Mouse (Mus musculus) kidney, postnatal 36 days (tissue): ENCODE measurements around the gene Ip6k3.

Experiments
- DNase-seq, 2 experiments: peaks; one replicate each; pipeline ENCODE4 v3.0.0; 2021 to 2022; ENCODE audit warnings: mixed read lengths in 2 of 2

The Ip6k3 gene

GRCm38 (mm10) chr17:27151411-27151810 lies 16.2 kb downstream of the Ip6k3 start:
- peak in 1 of 2 experiments; percentile 68 for DNase-seq

DNA sequence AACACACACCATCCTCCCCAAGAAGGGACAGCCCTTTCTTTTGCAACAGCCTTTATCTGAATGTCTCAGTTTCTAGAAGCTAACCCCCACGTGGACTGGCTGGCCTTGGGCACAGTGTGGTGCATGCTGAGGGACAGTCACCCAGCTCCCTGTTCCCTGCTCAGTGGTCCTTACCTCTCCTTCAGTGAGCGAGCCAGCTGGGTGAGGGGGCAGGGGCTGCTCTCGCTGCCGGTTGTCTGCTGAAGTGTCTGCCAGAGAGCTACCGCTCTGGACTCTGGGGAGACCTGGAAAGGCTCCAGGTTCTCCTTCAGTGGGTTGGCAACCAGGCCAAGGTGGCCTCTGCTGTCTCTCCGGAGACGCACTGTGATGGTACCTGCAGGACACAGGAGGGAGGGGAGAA lies 16.7 kb downstream of the Ip6k3 start:
- peak; percentile 50 to 58 for DNase-seq

DNA sequence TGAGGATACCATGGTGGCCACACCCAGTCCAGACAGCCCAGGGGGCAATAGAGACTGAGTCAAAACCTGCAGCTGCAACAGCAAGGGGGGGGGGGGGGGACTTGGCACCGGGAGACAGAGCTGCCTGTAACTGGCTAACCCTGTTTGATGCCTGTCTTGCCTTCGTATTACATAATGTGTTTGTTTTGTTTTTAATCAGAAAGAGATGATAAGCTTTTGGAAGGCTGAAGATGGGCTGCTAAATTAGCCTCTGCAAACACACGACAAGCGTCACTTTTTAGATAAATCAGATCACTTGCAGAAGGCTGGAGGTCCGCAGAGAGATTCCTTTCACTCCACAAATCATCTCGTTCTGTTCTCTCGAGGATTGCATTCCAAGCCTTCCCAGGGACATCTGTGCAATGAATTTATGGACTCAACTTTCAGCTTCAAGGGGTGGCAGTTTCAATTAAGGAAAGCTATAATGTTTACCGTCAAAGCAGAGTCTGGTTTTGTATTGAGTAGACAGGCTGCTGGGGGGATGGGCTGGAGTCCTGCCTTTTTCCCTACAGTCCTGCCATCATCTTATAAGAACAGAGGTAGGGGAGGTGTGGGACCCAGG lies 21.2 kb downstream of the Ip6k3 start:
- no peak for DNase-seq

DNA sequence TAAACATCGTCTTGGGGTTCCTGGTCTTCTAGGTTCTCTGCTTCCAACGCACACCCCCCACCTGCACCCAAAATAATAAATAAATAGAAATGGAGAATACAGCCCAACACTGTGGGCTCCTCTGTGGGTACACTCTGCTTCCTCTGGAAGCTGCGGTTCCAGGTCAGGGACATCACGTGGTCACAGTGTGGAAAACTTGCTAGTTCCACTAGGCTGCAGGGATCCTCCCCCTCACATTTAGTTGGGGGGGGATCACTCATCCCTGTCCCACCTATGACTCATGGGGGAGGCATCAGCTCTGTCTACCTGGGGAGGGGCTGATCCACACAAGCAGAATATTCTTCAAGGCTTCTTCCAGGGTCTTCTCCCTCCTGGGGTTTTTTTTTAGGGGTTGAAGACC lies 23.4 kb downstream of the Ip6k3 start:
- no peak for DNase-seq

- DNase-seq = peak; percentile 38 to 42
Observed at GRCm38 (mm10) chr17:27141971-27142450, 25.6 kb downstream of the Ip6k3 start.

DNA sequence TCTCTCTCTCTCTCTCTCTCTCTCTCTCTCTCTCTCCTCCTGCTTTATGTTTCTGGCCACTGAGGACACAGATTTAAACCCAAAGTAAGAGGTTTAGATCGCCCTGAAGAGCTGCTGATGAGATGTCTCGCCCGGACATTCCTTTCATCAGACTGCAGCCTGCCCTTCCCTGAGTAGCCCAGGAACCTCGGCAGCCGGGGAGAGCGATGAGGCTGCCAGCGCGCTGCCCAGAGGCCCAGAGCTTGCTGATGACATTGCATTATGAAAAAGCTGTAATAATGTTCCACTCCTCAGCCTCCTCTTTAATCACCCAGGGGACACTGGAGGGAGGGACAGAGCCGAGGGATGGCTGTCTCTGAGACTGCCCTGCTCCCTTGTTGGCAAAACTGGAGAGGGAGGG lies 27.3 kb downstream of the Ip6k3 start:
- DNase-seq = no peak

- DNase-seq = no peak
Observed at GRCm38 (mm10) chr17:27139304-27139703, 28.3 kb downstream of the Ip6k3 start.

- DNase-seq = no peak
Observed at GRCm38 (mm10) chr17:27138396-27138795, 29.2 kb downstream of the Ip6k3 start.

DNA sequence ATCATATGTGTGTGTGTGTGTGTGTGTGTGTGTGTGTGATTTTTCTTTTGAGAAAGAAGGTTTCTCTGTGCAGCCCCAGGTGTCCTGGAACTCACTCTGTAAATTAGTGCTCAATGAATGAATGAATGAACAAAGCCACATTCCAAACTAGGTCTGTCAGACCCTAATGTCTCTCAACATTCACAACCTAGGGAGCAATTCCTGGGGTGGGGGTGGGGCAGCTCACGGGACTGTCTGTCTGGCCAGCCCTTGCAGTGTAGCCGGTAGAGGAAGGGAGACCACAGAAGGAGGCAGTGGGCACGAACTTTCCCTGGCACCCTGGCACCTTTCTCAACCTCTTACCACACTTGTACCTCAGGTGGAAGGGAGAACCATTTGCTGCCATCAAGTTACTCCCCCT lies 32.9 kb downstream of the Ip6k3 start:
- DNase-seq = no peak

DNA sequence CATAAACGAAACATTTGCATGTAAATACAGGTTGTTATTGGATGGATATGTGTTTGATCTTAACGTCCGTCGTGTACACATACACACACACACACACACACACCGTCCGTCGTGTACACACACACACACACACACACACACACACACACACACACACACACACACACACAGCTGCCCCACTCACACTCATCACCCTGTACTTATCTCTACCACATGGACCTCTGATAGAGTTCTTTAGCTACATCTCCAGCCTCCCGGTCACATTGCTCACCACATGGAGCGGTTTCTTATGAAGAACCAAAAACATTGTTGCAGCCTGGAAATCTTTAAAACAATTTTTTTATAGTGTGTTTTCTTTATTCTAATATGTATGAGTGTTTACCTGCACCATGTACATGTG lies 33.4 kb downstream of the Ip6k3 start:
- DNase-seq = no peak

GRCm38 (mm10) chr17:27133551-27134141 lies 33.9 kb downstream of the Ip6k3 start, which contains the start of gene Uqcc2:
Gene Uqcc2 (minus strand): TSS chr17:27133916.
- peak; percentile 98 to 99 for DNase-seq

- DNase-seq = no peak
Observed at GRCm38 (mm10) chr17:27132238-27132637, 35.4 kb downstream of the Ip6k3 start.

DNA sequence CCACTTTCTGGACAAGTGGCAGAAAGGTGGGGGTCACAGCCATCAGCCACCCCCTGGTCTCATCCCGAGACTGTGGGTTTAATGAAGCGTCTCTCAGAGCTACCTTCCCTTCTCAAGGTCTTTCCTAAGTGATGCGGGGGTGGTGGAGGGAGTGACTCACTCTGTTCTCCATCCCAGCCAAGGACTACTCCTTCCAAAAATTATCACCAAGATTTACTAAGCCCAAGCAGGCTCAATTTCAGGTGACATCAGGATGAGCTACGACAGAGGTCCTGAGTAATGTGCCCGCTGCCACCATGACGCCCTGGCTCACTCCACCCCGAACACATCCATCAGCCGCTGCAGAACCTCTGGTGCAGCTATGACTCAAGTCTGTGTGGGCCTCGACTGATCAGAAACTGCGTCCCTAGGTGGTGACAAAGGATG lies 36.3 kb downstream of the Ip6k3 start:
- DNase-seq = no peak

DNA sequence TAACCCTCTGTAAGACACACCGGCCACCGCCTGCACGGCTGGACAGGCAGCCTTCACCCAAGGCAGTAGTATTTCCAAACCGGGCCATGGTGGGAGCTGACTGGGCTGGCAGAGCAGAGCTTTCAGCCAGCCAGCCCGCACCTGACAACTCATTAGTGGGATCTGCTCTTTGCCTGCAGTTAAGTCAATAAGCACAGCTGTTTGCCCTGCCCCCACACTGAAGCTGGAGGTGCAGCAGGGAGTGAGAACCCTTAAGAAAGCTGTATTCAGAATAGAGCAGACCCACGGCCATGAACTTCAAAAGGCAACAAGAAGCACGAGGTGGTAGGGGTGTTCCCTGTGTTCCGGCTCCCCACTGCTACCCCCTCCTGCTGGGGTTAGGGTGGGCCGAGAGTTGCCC lies 37.3 kb downstream of the Ip6k3 start:
- DNase-seq = no peak

DNA sequence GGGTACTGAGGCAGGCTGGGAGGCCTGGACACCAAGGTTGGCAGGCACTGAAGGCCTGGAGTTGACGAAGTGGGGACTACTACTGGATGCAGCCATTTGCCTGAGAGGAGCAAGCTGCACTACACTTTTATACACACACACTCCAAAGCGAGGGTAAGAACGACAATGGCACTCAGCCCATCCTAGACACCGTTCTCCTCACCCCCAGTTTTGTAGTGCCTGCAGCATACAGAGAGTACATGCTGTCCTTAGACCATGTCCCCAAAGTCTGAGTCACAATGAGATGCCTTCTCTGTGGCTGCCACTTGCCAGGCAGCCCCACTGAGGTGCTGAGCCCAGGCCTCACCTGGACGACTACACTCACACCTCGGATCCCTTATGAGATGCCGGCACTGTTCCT lies 37.8 kb downstream of the Ip6k3 start:
- DNase-seq = no peak

DNA sequence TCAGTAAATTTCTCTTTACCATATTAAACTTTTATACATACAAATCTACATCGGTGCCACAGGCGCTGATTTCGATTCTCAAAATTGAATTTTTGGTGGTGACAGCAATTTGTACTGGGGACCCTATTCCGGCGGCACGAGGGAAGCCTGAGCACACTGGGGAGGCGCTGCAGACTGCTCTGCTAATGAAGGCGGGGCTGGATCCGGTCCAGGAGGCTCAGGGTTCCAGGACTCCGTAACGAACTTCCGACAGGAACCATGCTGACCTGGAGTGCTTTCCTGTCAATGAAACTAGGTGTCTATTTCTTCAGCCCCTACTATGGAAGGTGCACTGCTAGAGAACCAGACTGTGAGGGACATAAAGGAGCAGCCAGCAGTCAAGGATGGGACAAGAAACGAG lies 38.3 kb downstream of the Ip6k3 start:
- peak in 1 of 2 experiments; percentile 50 for DNase-seq

DNA sequence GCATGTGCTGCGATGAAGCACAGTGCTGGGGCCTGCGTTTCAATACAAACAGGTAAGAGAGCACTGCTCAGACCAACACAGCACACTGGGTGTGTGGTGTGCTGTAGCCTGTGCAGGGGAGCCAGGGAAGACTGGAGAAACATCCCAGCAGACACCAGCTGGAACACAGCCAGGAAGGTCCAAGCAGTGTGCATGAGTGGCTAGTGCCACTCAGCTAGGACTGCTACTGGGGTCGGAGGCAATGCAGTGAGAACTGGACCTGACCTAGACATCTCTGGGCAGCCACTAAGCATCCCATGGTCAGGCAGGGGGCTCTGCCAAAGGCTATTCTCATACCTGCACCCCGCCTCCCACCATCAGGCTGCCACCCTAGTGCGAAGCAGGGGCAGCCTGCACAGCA lies 39.4 kb downstream of the Ip6k3 start:
- DNase-seq = no peak

GRCm38 (mm10) chr17:27126974-27127373 lies 40.6 kb downstream of the Ip6k3 start:
- DNase-seq = no peak

- DNase-seq = no peak
Observed at GRCm38 (mm10) chr17:27125669-27126202, 41.9 kb downstream of the Ip6k3 start.

- DNase-seq = peak; percentile 56 to 87
Observed at GRCm38 (mm10) chr17:27125185-27125584, 42.4 kb downstream of the Ip6k3 start.

- DNase-seq = no peak
Observed at GRCm38 (mm10) chr17:27123813-27124375, 43.7 kb downstream of the Ip6k3 start.

GRCm38 (mm10) chr17:27123103-27123502 lies 44.5 kb downstream of the Ip6k3 start:
- DNase-seq = no peak

GRCm38 (mm10) chr17:27122701-27123100 lies 44.9 kb downstream of the Ip6k3 start:
- no peak for DNase-seq

DNA sequence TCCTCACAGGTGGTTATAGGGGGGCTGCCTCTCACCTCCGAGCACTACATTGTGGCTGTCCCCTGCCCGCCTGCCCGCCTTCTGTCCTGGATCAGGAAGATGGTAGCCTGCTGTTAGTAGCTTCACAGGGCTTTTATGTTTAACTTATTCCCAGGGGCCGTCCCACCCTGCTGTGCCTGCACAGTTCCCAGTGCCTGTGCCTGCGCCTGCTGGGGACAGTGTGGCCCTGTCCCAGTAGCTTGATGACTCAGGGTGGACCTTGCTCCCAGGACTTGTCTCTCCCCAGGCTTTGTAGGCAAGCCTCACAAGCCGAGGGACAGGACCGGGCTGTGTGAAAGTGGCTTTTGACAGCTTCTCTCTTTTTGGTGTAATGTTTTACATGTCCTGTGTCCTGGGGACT lies 45.8 kb downstream of the Ip6k3 start:
- peak in 1 of 2 experiments; percentile 19 for DNase-seq
